Mouse (Mus musculus): ENCODE measurements around the gene Cfap157. TPM values are rescaled to one million over a fixed set of nuclear protein-coding genes. Genes with fewer than 3 reads are reported as not detected.

The Cfap157 gene
- total and polyA plus RNA-seq, 2 experiments from 2014 or later: 0.16 to 1.1 TPM

DNA sequence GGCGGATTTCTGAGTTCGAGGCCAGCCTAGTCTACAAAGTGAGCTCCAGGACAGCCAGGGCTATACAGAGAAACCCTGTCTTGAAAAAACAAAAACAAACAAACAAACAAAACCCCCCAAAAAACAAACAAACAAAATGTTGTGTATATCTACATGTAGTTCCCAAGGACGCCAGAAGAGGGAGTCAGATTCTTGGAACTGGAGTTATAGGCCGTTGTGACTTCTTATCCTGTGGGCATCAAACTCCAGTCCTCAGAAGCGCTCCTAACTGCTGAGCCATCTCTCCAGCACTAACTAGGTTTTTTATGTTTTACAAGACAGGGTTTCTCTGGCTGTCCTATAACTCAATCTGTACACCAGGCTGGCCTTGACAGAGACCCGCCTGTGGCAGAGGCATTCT, 2.9 kb upstream of the Cfap157 start:
- ATAC-seq (no peak), DNase-seq (ENCODE audit: low spot score) (peak; percentile 73)
- Histone ChIP-seq H3K4me1 (ENCODE audit: insufficient read depth, low read length) (no peaks in the 10 kb centered on the region), H3K36me3 (ENCODE audit: insufficient read depth, low read length) (peaks cover 14% of the 10 kb centered on the region; the same call in 1 of the 2 replicates), H3K4me3 (ENCODE audit: low read length) (no peak overlapping the region), H3K27me3 (ENCODE audit: insufficient read depth, low read length) (no peaks in the 10 kb centered on the region), H3K9ac (replicated peaks; ENCODE audit: low read length) (no peak overlapping the region), H3K4me2 (ENCODE audit: low read depth, low read length) (no peak overlapping the region), H3K9me3 (ENCODE audit: low read length) (no peaks in the 10 kb centered on the region), H3K27ac (no peak overlapping the region)
- peak; percentile 63 for TF ChIP-seq CTCF (IDR thresholded peaks at IDR 0.05; ENCODE audit: low read depth)
- WGBS: 59% methylated on average over 6 of the region's 6 CpGs

DNA sequence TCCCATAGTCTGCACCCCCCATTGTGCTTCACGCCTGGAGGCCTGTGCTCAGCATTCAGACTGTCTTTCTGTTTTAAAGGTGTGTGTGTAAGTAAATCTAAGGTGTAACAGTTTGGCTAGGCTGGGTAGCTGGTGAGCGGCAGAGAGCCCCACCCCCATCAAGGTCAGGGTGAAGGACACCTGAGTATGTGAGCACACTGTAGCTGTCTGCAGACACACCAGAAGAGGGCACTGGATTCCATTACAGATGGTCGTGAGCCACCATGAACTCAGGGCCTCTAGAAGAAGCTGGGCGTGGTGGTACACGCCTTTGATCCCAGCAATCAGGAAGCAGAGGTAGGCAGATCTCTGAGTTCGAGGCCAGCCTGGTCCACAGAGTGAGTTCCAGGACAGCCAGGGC, 2.5 kb downstream of the Cfap157 start:
- H3K36me3 ChIP-seq (ENCODE audit: insufficient read depth, low read length): no peaks in the 10 kb centered on the region
- TF ChIP-seq CTCF (IDR thresholded peaks at IDR 0.05; ENCODE audit: low read depth): no peak

DNA sequence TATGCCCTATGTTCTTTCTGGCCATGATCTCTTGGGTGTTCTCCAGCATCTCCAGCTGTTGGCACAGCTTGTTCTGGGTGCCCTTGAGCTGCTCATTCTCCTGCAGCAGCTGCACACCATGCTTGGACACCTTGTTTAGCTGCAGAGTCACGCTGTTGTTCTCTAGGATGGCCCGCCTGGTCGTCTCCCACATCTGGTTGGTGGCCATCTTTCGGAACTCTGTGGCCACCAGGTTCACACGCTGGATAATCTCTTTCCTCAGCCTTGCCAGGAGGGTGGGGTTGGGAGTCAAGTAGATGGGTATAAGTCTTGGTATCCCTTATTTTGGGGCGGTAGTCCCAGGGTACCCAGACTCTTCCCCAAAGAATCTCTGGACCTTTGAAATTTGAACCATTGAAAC, 4.5 kb downstream of the Cfap157 start:
- Histone ChIP-seq H3K27ac (no peak overlapping the region), H3K9ac (replicated peaks; ENCODE audit: low read length) (no peak overlapping the region), H3K36me3 (ENCODE audit: insufficient read depth, low read length) (no peaks in the 10 kb centered on the region), H3K4me1 (ENCODE audit: insufficient read depth, low read length) (peaks cover 11% of the 10 kb centered on the region; the same call in 1 of the 2 replicates), H3K4me3 (ENCODE audit: low read length) (no peak overlapping the region), H3K4me2 (ENCODE audit: low read depth, low read length) (no peak overlapping the region), H3K27me3 (ENCODE audit: insufficient read depth, low read length) (no peaks in the 10 kb centered on the region), H3K9me3 (ENCODE audit: low read length) (no peaks in the 10 kb centered on the region)
- WGBS: 90% methylated on average over 6 of the region's 6 CpGs
- no peak for TF ChIP-seq CTCF (IDR thresholded peaks at IDR 0.05; ENCODE audit: low read depth)
- DNase-seq (ENCODE audit: low spot score): no peak
- no peak for ATAC-seq

More for the DNA sequence above, 2.5 kb downstream of the Cfap157 start:
- ATAC-seq: no peak
- no peak overlapping the region for H3K9ac ChIP-seq (replicated peaks; ENCODE audit: low read length)
- DNase-seq (ENCODE audit: low spot score): no peak
- H3K4me2 ChIP-seq (ENCODE audit: low read depth, low read length): no peak overlapping the region
- no peaks in the 10 kb centered on the region for H3K9me3 ChIP-seq (ENCODE audit: low read length)
- H3K4me3 ChIP-seq (ENCODE audit: low read length): no peak overlapping the region
- no peaks in the 10 kb centered on the region for H3K27me3 ChIP-seq (ENCODE audit: insufficient read depth, low read length)
- no peaks in the 10 kb centered on the region for H3K4me1 ChIP-seq (ENCODE audit: insufficient read depth, low read length)
- 78% methylated on average over 6 of the region's 6 CpGs for WGBS
- no peak overlapping the region for H3K27ac ChIP-seq

DNA sequence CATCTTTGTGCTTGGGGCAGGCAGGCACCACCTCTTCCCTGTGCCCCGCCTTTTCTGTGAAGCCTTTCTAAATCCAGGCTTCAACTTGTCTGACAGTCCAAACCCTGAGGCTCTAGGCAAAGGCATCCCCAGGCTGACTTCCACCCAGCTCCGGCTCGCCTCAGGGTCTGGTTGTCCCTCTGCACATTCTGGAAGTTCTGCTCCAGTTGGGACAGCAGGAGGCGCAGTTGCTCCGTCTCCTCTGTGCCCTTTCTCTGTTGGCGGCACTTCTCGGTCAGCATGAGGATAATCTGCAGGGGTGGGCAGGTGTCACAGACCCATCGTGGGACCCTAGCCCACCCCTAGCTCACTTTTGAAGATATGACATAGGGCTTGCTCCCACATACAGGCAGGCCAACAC, 5.1 kb downstream of the Cfap157 start:
- no peaks in the 10 kb centered on the region for H3K36me3 ChIP-seq (ENCODE audit: insufficient read depth, low read length)
- H3K4me2 ChIP-seq (ENCODE audit: low read depth, low read length): no peak overlapping the region
- H3K27ac ChIP-seq: no peak overlapping the region
- H3K9ac ChIP-seq (replicated peaks; ENCODE audit: low read length): no peak overlapping the region
- 16% methylated on average over 8 of the region's 8 CpGs for WGBS
- TF ChIP-seq CTCF (IDR thresholded peaks at IDR 0.05; ENCODE audit: low read depth): peak; percentile 80
- H3K27me3 ChIP-seq (ENCODE audit: insufficient read depth, low read length): no peaks in the 10 kb centered on the region
- no peak for ATAC-seq
- no peak overlapping the region for H3K4me3 ChIP-seq (ENCODE audit: low read length)
- H3K9me3 ChIP-seq (ENCODE audit: low read length): no peaks in the 10 kb centered on the region
- peaks cover 11% of the 10 kb centered on the region; the same call in 1 of the 2 replicates for H3K4me1 ChIP-seq (ENCODE audit: insufficient read depth, low read length)
- DNase-seq (ENCODE audit: low spot score): peak; percentile 64

DNA sequence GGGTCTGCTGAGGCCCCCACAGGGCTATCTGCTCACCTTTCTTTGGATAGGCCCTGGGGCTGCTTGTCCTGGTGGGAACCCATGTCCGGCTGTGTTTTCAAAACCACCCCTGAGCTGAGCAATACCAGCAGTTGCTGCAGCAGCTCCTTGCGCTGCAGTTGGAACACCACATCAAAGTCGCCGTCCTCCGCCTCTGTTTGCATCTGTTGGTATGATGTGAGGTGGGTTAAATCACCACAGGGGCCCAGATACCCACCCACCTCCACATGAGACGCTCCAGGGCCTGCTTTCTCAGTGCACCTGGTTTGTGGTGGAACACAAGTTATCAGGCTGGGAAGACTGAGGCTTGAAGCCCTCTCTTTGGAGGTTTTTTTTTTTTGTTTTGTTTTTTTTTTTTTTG, 6.1 kb downstream of the Cfap157 start:
- Histone ChIP-seq H3K36me3 (ENCODE audit: insufficient read depth, low read length) (no peaks in the 10 kb centered on the region), H3K4me1 (ENCODE audit: insufficient read depth, low read length) (peaks cover 11% of the 10 kb centered on the region; the same call in 1 of the 2 replicates), H3K9ac (replicated peaks; ENCODE audit: low read length) (no peak overlapping the region), H3K27me3 (ENCODE audit: insufficient read depth, low read length) (no peaks in the 10 kb centered on the region), H3K9me3 (ENCODE audit: low read length) (no peaks in the 10 kb centered on the region), H3K4me3 (ENCODE audit: low read length) (no peak overlapping the region), H3K27ac (no peak overlapping the region), H3K4me2 (ENCODE audit: low read depth, low read length) (no peak overlapping the region)
- no peak for DNase-seq (ENCODE audit: low spot score)
- ATAC-seq: no peak
- WGBS: 90% methylated on average over 6 of the region's 6 CpGs
- TF ChIP-seq CTCF (IDR thresholded peaks at IDR 0.05; ENCODE audit: low read depth): no peak

DNA sequence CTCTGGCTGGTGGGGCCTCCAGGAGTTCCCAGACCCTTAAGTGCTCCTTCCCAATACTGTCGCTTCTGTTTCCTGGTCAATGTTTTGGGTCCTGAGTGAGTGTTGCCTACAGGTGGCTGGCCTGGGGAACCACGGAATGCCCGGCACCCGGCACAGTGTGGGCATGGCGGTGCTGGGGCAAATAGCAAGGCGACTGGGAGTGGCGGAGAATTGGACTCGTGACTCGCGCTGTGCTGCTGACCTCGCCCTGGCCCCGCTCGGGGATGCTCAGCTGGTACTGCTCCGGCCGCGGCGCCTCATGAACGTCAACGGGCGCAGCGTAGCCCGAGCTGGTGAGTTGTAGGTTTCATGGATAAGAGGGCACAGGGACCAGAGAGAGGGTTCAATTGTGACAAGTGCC, 8.0 kb downstream of the Cfap157 start:
- Histone ChIP-seq H3K4me1 (ENCODE audit: insufficient read depth, low read length) (peaks cover 11% of the 10 kb centered on the region; the same call in 1 of the 2 replicates), H3K4me3 (ENCODE audit: low read length) (peak overlapping the region; percentile 48), H3K9me3 (ENCODE audit: low read length) (no peaks in the 10 kb centered on the region), H3K27me3 (ENCODE audit: insufficient read depth, low read length) (no peaks in the 10 kb centered on the region), H3K36me3 (ENCODE audit: insufficient read depth, low read length) (no peaks in the 10 kb centered on the region), H3K9ac (replicated peaks; ENCODE audit: low read length) (peak overlapping the region; percentile 18; the same call in 1 of the 2 replicates), H3K4me2 (ENCODE audit: low read depth, low read length) (peak overlapping the region; percentile 77), H3K27ac (no peak overlapping the region)
- no peak for DNase-seq (ENCODE audit: low spot score)
- WGBS: 22% methylated on average over 22 of the region's 22 CpGs
- ATAC-seq: no peak
- no peak for TF ChIP-seq CTCF (IDR thresholded peaks at IDR 0.05; ENCODE audit: low read depth)

- peak within 1 kb of the TSS; percentile 48 for H3K4me3 ChIP-seq (ENCODE audit: low read length)
- H3K4me2 ChIP-seq (ENCODE audit: low read depth, low read length): peak within 1 kb of the TSS; percentile 77
- H3K9me3 ChIP-seq (ENCODE audit: low read length): no peaks in the 10 kb centered on the region
- ATAC-seq (peak; percentile 99), DNase-seq (ENCODE audit: low spot score) (peak; percentile 98)
- peak within 1 kb of the TSS; percentile 18 for H3K9ac ChIP-seq (replicated peaks; ENCODE audit: low read length)
- H3K27ac ChIP-seq: peak within 1 kb of the TSS; percentile 12; the same call in 1 of the 2 replicates
- WGBS: under 1% methylated on average over 46 of the region's 46 CpGs
- TF ChIP-seq CTCF (IDR thresholded peaks at IDR 0.05; ENCODE audit: low read depth): no peak
- H3K27me3 ChIP-seq (ENCODE audit: insufficient read depth, low read length): no peaks in the 10 kb centered on the region
- no peaks in the 10 kb centered on the region for H3K36me3 ChIP-seq (ENCODE audit: insufficient read depth, low read length)
- H3K4me1 ChIP-seq (ENCODE audit: insufficient read depth, low read length): peaks cover 11% of the 10 kb centered on the region; the same call in 1 of the 2 replicates
These were observed 8.7 kb downstream of the Cfap157 start, which contains the start of the genes Ttc16 and Ptrh1 for GRCm38 (mm10) chr2:32775359-32776074. TSS of gene Ttc16 (minus strand) at chr2:32775633. TSS of gene Ptrh1 (plus strand) at chr2:32775786.
